In the genomic region with DNA sequence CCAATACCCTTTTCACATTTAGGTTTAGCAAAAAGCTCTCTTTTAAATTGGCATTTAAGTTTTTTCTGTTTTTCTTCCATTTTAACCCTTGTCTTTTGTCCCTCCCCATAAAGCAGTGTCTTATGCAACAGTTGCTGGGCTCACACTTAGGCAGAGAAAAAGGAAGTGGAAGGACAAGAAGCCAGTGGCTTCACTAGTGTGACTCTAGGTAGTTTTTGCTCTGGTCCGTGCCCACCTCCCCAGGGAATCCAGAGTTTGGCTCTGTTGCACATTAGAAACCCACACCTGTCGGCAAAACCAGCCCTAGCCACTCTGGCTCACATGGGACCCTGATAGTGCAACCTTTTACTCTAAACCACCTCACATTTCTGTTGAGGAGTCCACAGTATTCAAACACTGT, we compare ENCODE assay signal across 24 mouse cellular contexts. TPM values are rescaled to one million over a fixed set of nuclear protein-coding genes. Genes with fewer than 3 reads are reported as not detected.
DNase-seq lines count a peak whose midpoint lies in the region; ATAC-seq and TF ChIP-seq lines count a peak whose summit lies in the region.
"Had no signal": no experiment of that assay in that cellular context is flagged by ENCODE, and none has a peak within 500 bp of the region (broad histone marks: within the 10 kb centered on the region; RNA-seq: fewer than 3 reads in every experiment).

No protein-coding gene starts in this region.

- TF ChIP-seq EP300 in liver, postnatal 0 days (IDR thresholded peaks at IDR 0.05; ENCODE audit: low read depth): no peak

- no peak for ATAC-seq in liver, postnatal 0 days
- ATAC-seq in liver, embryonic 12.5 days: no peak
- ATAC-seq in megakaryocyte, adult 5-6 weeks (ENCODE audit: poor library complexity, severe bottlenecking): peak; percentile 82
- ATAC-seq in kidney, embryonic 15.5 days (replicated peaks; ENCODE audit: low FRiP score): no peak
- ATAC-seq: forebrain, postnatal 0 days had no signal

- WGBS in liver, postnatal 0 days (ENCODE audit: insufficient replicate concordance): 66% methylated on average over 2 of the region's 2 CpGs
- WGBS in liver, embryonic 12.5 days (ENCODE audit: insufficient replicate concordance): 65% methylated on average over 2 of the region's 2 CpGs
- WGBS in thymus, adult 2 months: 71% methylated on average over 2 of the region's 2 CpGs
- 84% methylated on average over 2 of the region's 2 CpGs for WGBS in kidney, embryonic 15.5 days

- no peak for TF ChIP-seq CTCF in liver, postnatal 0 days (IDR thresholded peaks at IDR 0.05; ENCODE audit: low read depth)
- no peak for TF ChIP-seq CTCF in thymus, adult 2 months (IDR thresholded peaks at IDR 0.05; ENCODE audit: borderline replicate concordance, control insufficient read depth, extremely low read depth, insufficient read depth, low read length, poor library complexity)

- no peak overlapping the region for H3K9ac ChIP-seq in liver, postnatal 0 days (replicated peaks)
- H3K9ac ChIP-seq in liver, embryonic 12.5 days: no peak overlapping the region
- no peak overlapping the region for H3K9ac ChIP-seq in kidney, embryonic 15.5 days
- H3K9ac ChIP-seq: embryonic facial prominence, embryonic 12.5 days; forebrain, postnatal 0 days; heart, embryonic 15.5 days; hindbrain, embryonic 14.5 days; midbrain, embryonic 12.5 days had no signal

- TF ChIP-seq POLR2A in thymus, adult 2 months (IDR thresholded peaks at IDR 0.05; ENCODE audit: control insufficient read depth, extremely low read depth, insufficient read depth, low read length, poor library complexity): no peak

- no peak overlapping the region for H3K27ac ChIP-seq in liver, postnatal 0 days (ENCODE audit: low read depth)
- no peak overlapping the region for H3K27ac ChIP-seq in liver, embryonic 12.5 days
- no peak overlapping the region for H3K27ac ChIP-seq in thymus, adult 2 months (ENCODE audit: control insufficient read depth, insufficient read depth, low read length)
- H3K27ac ChIP-seq in kidney, embryonic 15.5 days: no peak overlapping the region
- H3K27ac ChIP-seq: embryonic facial prominence, embryonic 12.5 days; heart, embryonic 15.5 days; hindbrain, embryonic 14.5 days; midbrain, embryonic 12.5 days had no signal

- peaks cover 13% of the 10 kb centered on the region for H3K36me3 ChIP-seq in liver, postnatal 0 days (replicated peaks; ENCODE audit: insufficient read depth, low read length)
- H3K36me3 ChIP-seq in liver, embryonic 12.5 days: peaks cover 45% of the 10 kb centered on the region
- H3K36me3 ChIP-seq in thymus, adult 2 months (ENCODE audit: control insufficient read depth, insufficient read depth, low read length): peaks cover 11% of the 10 kb centered on the region
- H3K36me3 ChIP-seq in kidney, embryonic 15.5 days: peaks cover 40% of the 10 kb centered on the region
- H3K36me3 ChIP-seq: heart, embryonic 15.5 days had no signal

- DNase-seq in liver, postnatal 0 days: peak; percentile 39
- peak; percentile 58 to 70 for DNase-seq in B cell, adult 2 months
- DNase-seq in spleen, postnatal 14 days (ENCODE audit: low spot score in 2 of 2): peak; percentile 16 to 35
- no peak for DNase-seq in right cerebral cortex, postnatal 4 days
- DNase-seq in thymus, adult 2 months: no peak
- DNase-seq: adrenal gland, postnatal 25 days; cerebellum, adult 11 months; cerebellum, adult 9-11 months; forebrain, postnatal 0 days; gastrocnemius, postnatal 25 days; heart, postnatal 4 days; kidney, adult 2 months; kidney, postnatal 10 days; lung, adult 2 months; right cerebral cortex, postnatal 14 days; thymus, postnatal 4 days had no signal

- H3K27me3 ChIP-seq in liver, postnatal 0 days (ENCODE audit: insufficient read depth, low read length): no peaks in the 10 kb centered on the region
- no peaks in the 10 kb centered on the region for H3K27me3 ChIP-seq in liver, embryonic 12.5 days (replicated peaks)
- no peaks in the 10 kb centered on the region for H3K27me3 ChIP-seq in thymus, adult 2 months (ENCODE audit: control insufficient read depth, insufficient read depth, low read length)
- H3K27me3 ChIP-seq in kidney, embryonic 15.5 days: no peaks in the 10 kb centered on the region
- H3K27me3 ChIP-seq: embryonic facial prominence, embryonic 12.5 days; heart, embryonic 15.5 days; midbrain, embryonic 12.5 days had no signal

- no peaks in the 10 kb centered on the region for H3K9me3 ChIP-seq in liver, postnatal 0 days (ENCODE audit: low read length)
- H3K9me3 ChIP-seq in liver, embryonic 12.5 days (replicated peaks): no peaks in the 10 kb centered on the region
- H3K9me3 ChIP-seq in kidney, embryonic 15.5 days (replicated peaks): no peaks in the 10 kb centered on the region
- H3K9me3 ChIP-seq: embryonic facial prominence, embryonic 12.5 days; heart, embryonic 15.5 days; midbrain, embryonic 12.5 days had no signal

- no peaks in the 10 kb centered on the region for H3K4me1 ChIP-seq in liver, postnatal 0 days (ENCODE audit: insufficient read depth)
- H3K4me1 ChIP-seq in liver, embryonic 12.5 days: no peaks in the 10 kb centered on the region
- no peaks in the 10 kb centered on the region for H3K4me1 ChIP-seq in thymus, adult 2 months (replicated peaks; ENCODE audit: control insufficient read depth, insufficient read depth, low read length)
- no peaks in the 10 kb centered on the region for H3K4me1 ChIP-seq in kidney, embryonic 15.5 days
- H3K4me1 ChIP-seq: embryonic facial prominence, embryonic 12.5 days; heart, embryonic 15.5 days; midbrain, embryonic 12.5 days had no signal

- no peak overlapping the region for H3K4me3 ChIP-seq in liver, postnatal 0 days (ENCODE audit: low read depth, low read length)
- no peak overlapping the region for H3K4me3 ChIP-seq in liver, embryonic 12.5 days
- no peak overlapping the region for H3K4me3 ChIP-seq in thymus, adult 2 months (ENCODE audit: control insufficient read depth, insufficient read depth, low read length)
- no peak overlapping the region for H3K4me3 ChIP-seq in kidney, embryonic 15.5 days (replicated peaks)
- H3K4me3 ChIP-seq: embryonic facial prominence, embryonic 12.5 days; heart, embryonic 15.5 days; midbrain, embryonic 12.5 days had no signal

- H3K4me2 ChIP-seq in liver, postnatal 0 days (ENCODE audit: low read depth, low read length): no peak overlapping the region
- no peak overlapping the region for H3K4me2 ChIP-seq in liver, embryonic 12.5 days
- no peak overlapping the region for H3K4me2 ChIP-seq in kidney, embryonic 15.5 days
- H3K4me2 ChIP-seq: embryonic facial prominence, embryonic 12.5 days; heart, embryonic 15.5 days; hindbrain, embryonic 14.5 days; midbrain, embryonic 12.5 days had no signal

RNA-seq across cellular contexts. Expression of gene Rtf1, which starts 23.6 kb away (rescaled TPM):
- polyA plus RNA-seq in liver, postnatal 0 days (2015; fragmentation: Nextera tagmentation; extraction: Ambion mirVana): 17.0 and 19.3 TPM in 2 replicates
- 27.7 and 27.8 TPM in 2 replicates for polyA plus RNA-seq in liver, embryonic 12.5 days (2016; fragmentation: Nextera tagmentation; extraction: Ambion mirVana)
- total RNA-seq in megakaryocyte, adult 5-6 weeks (2015): 29.7 and 32.6 TPM in 2 replicates
- total RNA-seq in megakaryocyte, adult 5-6 weeks (2017): 26.7 and 27.0 TPM in 2 replicates
- 17.3 and 21.0 TPM in 2 replicates for polyA plus RNA-seq in thymus, adult 2 months (2012; rRNA removed)
- 44.7 and 45.9 TPM in 2 replicates for polyA plus RNA-seq in kidney, embryonic 15.5 days (2015; fragmentation: Nextera tagmentation; extraction: Ambion mirVana)

RNA-seq across cellular contexts. Expression of gene Ndufaf1, which starts 35.8 kb away (rescaled TPM):
- polyA plus RNA-seq in liver, postnatal 0 days (2015; fragmentation: Nextera tagmentation; extraction: Ambion mirVana): 26.7 and 27.2 TPM in 2 replicates
- polyA plus RNA-seq in liver, embryonic 12.5 days (2016; fragmentation: Nextera tagmentation; extraction: Ambion mirVana): 47.4 and 49.6 TPM in 2 replicates
- 15.8 and 16.4 TPM in 2 replicates for total RNA-seq in megakaryocyte, adult 5-6 weeks (2015)
- 8.8 and 13.0 TPM in 2 replicates for total RNA-seq in megakaryocyte, adult 5-6 weeks (2017)
- polyA plus RNA-seq in thymus, adult 2 months (2012; rRNA removed): 4.1 and 5.0 TPM in 2 replicates
- polyA plus RNA-seq in kidney, embryonic 15.5 days (2015; fragmentation: Nextera tagmentation; extraction: Ambion mirVana): 51.8 and 52.3 TPM in 2 replicates

RNA-seq across cellular contexts. Expression of gene Itpka, which starts 43.7 kb away (rescaled TPM):
- polyA plus RNA-seq in liver, postnatal 0 days (2015; fragmentation: Nextera tagmentation; extraction: Ambion mirVana): 2.7 and 3.6 TPM in 2 replicates
- 3.8 and 4.1 TPM in 2 replicates for polyA plus RNA-seq in liver, embryonic 12.5 days (2016; fragmentation: Nextera tagmentation; extraction: Ambion mirVana)
- 0.07 and 0.23 TPM in 2 replicates for total RNA-seq in megakaryocyte, adult 5-6 weeks (2015)
- 0.37 and 1.0 TPM in 2 replicates for total RNA-seq in megakaryocyte, adult 5-6 weeks (2017)
- polyA plus RNA-seq in thymus, adult 2 months (2012; rRNA removed): 4.8 and 4.9 TPM in 2 replicates
- 1.2 and 1.5 TPM in 2 replicates for polyA plus RNA-seq in kidney, embryonic 15.5 days (2015; fragmentation: Nextera tagmentation; extraction: Ambion mirVana)
- total RNA-seq: gastrocnemius, postnatal 25 days; monocyte, adult 5-6 weeks had no signal

Comparison
In these comparisons a context has a peak if more than half of its experiments do, and no peak if none do; other contexts are left out.
1. DNase-seq: peak in liver, postnatal 0 days (single experiment), B cell, adult 2 months (2 of 2) and spleen, postnatal 14 days (2 of 2); none in right cerebral cortex, postnatal 4 days (single experiment) and thymus, adult 2 months (single experiment).